Mouse (Mus musculus): ENCODE data around the gene Fezf2.
A peak's percentile ranks its signal among the peaks of the same experiment; 100 is the strongest.

Fezf2 gene

DNA sequence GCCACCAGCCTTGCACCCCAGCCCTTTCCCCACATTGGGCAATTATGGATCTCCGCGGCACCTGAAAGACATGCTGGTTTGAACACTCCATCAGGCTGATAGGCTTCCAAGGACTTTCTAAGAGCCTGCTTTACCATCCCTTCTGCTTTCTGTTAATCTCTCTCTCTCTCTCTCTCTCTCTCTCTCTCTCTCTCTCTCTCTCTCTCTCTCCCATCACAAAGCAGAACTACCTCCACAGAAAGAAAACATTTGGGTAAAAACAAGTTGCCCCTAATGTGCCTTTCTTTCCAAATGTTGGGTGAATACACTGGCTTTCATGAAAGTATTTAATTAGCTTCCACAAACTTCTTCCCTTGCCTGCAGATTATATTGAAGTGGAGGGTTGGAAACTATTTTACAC, at the start of gene Fezf2:
Gene Fezf2 (minus strand): TSS at position 101 of the 400 bp plus-strand sequence.
- DNase-seq: no peak

DNA sequence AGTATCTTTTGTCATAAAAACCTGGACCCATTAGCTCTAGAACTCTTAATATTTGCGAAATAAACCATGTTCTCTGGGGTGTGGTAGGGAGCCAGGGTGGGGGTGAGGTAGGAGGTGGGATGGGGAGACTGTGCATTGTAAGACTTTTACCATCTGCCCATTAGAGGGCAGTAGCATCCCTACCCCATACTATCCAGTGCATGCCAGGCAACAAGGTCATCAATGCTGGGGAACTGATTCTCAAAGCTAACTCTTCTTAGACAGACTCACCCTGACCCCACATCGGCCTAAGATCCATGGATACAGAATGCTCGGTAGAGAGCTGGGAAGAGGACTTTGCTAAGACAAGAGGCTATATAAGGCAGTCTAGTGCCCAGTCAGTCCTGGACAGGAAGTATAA, 49.6 kb upstream of the Fezf2 start:
- DNase-seq: no peak

DNA sequence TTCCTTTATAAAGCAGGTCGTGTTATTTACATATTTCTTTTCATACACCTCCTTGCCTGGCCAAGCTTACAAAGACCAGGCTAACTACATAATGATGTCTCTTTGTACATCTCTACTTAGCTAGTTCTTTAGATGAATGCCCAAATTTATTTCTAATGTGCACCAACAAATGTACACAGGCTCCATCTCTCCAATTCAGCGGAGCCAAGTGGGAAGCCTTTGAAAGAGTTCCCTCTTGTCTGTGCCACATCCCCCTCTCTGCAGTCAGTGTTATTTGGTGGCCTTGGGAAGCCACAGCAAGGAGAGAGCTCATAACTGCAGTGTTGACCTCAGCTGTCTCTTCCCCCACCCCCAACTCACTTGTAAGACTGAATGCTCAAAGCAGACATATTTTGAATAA, 46.3 kb upstream of the Fezf2 start:
- no peak for DNase-seq

DNA sequence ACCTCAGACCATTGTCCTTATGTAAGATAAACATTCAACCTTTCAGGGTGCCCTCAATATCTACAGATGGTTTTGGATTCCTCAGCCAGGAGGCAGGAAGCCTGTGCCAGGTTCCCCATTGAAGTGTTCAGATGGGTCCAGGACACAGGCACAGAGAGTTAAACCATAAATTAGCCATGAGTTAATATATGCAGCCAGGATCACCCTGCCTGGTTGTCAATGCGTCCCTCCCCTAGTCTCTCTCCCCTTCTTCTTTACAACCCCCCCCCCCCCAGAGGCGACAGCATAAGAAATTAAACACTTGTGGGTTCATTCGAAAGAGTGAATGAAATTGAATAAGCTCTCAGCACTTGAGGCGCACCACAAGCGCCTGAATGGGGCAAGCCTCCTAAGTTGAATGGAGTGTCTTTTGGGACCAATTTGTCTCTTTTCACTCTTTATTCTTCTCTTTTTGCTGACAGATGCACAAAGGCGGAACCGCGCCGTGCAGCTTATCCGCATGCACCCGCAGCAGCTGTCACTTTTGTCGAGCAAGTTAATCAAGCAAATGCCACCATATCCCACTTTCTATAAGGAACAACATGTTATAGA, 45.4 kb upstream of the Fezf2 start:
- DNase-seq: no peak

DNA sequence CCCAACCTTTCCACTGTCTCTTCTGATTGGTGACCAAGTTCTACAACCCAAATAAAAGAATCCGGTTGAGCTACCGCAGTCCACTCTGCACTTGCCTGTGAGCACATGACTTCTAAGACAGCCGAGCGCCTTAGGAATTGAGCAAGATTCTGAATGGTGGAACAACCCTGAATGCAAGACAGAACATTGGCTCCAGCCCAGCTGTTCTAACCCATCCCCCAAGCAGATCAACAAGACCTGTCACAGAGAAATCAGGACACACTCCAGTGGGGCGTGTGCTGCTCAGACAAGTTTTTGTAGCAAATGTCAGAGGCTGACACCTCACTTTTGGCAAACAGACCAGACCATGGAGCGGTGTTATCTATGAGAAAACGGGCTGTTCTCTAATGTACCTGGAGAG, 43.2 kb upstream of the Fezf2 start:
- DNase-seq: no peak

DNA sequence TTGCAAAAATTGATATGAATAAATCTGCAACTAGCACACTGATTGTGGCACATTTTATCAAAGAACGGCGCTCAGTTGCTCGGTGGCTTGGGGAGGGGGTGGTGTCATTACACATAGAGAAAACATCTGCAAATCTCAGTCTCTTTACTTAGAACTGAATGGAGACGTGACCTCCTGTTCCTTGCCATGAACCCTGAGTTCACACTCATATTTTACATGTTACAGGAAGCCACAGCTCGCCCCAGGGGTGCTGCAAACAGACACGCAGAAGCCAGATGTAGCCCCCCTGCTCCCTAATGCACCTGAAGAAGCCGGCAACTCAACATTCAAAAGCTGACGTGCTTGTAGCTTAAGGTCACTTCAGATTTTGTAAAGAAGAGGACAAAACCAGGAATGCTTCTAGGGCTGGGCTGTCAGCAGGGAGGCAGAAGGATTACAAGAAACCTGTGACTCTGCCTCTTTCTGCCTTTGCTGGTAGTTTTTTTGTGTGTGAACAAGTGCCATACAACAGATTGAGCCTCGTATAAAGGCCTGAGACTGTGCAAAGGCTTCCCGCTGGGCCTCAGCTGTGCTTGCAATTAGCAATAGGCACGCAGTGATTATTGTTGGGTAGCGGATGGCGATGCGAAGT, 40.9 kb upstream of the Fezf2 start:
- DNase-seq: no peak

DNA sequence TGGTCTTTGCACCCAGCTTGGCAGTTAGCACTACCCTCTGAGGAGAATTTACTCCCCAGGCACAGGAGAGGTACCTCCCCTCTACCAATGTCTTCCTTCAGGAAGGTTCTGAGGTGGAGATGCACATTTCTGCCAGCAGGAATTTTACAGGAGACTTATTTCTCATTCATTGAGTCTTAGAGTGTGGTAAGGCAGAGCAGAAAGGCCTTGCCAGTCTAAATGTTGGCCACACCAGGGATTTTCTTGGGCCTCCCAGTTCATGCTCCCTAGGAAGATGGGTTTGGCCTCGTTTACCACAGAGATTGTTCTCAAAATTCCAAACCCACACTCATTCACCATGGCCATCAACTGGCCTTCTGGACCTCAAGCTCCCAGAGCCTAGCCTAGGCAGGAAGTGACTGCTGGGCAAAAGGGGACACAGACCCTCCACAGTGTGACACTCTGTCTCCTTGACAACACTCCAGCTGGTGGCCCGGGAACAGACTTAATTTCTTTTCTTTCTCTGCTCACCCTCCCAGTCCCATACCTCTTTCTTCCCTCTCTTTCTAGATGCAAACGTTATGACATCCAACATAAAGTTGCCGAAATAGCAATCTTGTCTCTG, 40.3 kb upstream of the Fezf2 start:
- DNase-seq: no peak

DNA sequence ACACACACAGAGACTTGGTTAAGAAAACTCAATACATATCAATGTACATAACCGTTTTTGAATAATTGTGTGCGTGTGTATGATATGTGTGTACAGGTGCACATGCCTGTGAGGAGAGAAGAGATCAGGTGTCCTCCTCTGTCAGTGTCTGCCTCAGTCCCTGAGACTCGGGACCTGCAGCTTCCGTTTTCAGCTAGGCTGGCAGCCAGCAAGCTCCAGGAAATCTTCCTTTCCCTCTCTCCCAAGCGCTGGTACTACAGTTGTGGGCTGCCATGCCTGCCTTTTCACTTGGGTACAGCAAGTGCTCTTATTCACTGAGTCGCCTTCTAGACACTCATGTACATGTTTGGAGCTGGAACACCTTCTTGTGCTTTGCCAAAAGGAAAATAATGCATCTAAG, 39.2 kb upstream of the Fezf2 start:
- no peak for DNase-seq

DNA sequence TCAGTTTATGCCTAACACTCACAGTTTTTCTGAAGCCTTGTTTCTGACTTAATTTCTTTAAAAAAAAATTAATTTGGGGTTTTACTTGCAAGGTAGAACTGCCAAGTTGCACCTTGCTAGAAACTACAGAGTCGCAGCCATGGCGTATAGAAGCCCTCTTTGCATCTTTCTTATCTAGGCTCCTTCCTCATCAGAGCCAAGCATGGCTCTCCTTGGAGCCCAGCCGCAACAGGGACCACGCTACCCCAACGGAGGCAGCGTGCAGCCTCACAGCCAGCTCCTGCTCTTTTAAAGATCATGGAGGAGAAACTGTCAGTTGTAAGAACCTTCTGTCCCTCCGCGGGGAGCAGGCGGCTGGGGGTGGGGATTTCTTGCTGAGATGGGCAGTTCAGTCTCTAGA, 29.9 kb upstream of the Fezf2 start:
- DNase-seq: no peak

DNA sequence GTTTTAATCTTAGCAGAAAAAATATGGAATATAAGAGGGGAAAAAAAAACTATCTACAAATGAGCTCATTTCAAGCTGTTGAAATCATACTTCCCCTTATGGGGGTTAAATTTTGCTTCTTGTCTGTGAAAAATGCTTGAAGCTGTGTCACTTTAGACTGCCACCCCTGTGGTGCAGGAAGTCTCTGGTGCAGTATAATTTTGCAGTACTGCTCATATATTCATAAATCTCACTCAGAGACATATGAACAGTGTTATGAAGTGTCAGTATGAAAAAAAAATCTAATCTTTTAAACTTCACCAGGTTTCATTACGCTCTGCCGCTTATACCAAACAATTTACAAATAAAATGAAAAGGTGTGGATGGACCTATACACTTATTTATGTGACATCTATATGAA, 29.3 kb upstream of the Fezf2 start:
- no peak for DNase-seq

DNA sequence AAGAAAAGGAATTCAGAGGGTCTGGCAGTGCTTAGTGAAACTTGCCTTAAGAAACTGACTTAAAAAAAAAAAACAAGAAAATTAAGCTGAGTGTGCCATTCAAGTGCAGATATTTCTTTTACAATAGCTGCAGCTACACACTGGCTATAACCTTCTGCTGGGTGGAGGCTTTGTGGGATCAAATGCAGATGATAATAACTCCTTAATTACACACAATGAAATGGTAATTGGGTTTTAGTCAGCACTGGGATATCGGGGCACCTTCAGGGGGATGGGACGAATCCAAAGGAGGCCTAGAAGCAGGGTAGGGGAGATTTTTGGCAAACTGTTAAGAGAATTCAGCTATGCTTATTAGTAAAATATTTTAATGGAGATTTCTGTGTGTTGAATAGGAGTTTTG, 27.5 kb upstream of the Fezf2 start:
- DNase-seq: no peak

DNA sequence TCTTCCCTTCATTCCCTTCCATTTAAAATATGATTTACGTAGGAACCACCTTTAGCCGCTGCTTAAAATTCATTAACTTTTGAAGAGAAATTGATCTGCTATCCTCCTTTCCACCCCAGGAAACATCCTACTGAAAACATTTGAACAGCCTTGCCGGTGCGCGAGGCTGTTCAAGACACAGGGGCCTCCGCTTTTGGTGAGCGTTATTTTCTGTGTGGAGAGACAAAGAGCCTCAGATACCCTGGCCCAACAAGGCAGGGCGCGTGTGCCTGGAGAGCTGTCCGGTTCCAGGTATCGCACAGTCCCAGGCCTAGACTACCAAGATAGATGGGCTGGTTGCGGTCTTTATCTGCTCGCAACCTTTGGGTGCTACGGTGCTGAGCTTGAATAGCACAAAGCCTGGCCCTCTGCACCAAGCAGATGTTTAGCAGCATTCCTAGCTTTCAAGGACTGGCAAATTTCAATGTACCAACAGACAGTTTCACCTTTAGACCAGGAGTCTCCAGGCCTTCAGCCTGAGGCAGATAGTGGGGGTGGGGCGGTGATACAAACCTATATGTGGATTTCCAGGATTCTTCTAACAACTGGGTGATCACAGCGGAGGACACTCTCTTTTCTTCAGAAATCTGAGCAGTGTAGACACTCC, 2.4 kb upstream of the Fezf2 start:
- DNase-seq: no peak

DNA sequence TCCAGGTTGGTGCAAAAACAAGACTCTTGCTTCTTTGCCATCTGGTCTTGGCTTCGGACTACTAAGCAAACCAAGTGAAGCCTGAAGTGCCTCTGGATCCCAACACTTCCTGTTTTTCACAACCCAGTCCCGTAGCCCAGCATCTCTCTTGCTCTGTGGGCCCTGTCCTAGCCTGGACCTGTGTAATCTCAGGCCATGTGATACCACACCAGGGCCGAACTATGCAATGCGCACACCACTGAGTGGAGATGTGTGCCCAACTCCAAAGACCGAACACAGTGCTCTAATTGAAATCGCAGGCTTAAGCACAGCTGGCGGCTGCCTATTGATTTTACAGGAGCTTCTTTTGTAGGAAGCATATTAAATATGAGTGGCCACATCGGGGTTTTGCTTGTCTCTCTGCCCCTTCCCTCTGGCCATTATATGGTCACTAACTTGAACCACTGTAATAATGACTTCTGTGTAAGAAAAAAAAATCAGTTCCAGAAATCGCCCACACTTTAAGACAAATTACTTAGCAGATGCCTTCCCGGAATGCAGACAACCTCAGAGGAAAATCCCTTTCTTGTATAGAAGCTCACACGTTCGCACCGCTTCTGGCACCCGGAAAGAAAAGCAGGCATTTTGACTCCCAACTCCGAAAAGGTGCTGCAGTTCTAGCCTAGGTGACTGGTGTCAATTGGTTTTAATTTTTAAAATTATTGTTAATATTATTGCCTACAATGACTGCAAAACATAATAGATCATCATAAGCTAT, 1.5 kb upstream of the Fezf2 start:
- DNase-seq: no peak

DNA sequence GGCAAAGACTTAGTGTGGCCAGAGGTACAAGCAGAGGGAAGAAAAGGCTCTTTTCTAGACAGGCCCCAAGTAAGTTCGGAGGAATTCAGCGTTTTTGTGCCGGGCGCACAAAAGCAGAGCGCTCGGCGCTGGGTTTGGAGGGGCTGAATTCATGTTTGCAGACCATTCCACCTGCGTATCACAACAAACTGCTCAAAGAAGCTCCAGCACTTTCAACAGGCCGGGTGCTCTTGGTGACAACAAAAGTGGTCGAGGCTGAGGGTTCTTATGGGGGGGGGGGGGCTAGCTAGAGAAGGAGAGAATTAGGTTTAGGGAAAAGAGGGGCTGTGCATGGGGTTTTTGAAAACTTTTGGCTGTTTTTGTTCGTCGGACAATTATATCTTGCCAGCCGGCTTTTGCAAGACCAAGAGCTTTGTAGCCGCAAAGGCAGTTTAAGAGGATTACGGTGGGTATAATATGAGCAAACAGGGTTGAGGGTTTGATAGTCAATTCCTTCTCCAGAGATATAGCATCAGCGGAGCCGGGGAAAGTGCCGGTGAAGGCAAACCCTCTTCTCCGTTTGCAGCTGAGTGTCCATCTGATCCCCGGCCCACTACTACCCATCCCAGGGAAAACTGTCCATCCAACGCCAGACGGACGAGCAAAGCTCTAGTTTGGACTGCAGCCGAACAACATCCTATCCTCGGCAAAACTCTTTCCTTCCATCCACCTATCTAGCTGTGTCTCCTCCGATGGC, 956 bp downstream of the Fezf2 start:
- DNase-seq: no peak

DNA sequence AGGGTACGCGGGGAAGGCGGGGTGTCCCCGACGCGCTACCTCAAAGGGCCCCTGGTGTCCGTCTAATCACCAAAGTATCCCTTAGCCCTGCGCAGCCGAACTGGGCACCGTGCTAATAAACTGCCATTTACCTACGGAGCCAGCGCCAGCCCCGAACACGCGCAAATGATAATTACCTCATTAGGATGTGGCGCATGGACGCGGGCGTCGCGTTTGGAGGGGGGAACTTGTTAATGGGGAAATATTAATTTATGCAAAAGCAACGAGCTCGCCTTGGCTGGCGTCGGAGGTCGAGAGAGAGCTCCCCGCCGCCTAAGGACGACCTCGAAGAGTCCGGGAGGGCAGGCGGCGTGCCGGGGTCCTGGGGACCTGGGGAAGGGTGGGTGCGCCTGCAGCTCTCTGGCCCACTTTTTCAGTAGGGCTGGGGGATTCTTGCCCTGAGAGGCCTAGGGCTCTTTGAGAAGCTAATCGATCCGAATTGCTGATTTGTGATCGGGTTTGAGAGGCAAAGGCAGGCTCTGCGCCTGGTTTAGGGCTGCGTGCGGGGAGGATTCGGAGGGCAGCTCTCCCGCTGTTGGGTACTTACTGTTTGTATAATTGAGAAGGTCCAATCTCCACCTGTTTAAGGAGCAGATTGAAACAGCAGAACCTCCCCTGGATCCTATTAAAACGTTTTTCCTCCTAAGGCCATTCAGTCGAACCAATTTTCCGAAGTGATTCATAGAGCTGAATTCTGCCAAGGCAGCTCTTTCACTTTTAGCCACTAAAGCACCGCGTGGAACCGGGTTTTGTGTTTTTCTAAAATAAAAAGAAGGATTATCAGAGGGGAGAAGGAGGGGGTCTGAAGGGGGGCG, 1.8 kb downstream of the Fezf2 start:
- no peak for DNase-seq

DNA sequence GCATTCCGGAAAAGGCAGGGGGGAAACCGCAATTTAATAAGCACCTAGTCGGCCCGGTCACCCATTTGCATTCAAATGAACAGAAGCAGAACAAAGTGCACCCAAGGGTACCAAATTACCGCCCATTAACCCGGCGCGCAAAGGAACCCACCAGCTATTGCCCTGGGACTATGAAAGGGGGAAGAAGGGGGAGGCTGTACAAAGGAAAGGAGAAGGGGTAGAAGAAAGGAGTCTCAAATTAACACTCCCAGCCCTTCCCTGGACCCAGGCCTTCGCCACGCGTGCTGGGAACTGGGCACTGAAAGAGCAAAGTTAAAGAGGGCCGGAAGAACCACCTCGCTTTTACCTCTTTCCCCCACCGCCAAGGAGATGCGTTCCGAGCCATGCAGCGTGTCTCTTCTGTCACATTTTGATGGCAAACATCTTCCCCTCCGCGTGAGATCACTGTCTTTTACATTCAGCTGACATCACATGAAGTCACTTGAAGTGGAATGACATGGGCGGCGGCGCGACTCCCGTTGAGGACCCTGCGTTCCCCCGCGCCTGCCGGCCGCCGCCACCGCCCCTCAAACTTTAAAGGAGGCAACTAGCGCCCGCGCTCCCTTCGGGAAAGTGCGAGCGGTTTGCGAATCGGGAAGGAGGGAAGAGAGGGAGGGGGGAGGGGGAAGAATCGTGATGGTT, 2.6 kb downstream of the Fezf2 start:
- DNase-seq: no peak

DNA sequence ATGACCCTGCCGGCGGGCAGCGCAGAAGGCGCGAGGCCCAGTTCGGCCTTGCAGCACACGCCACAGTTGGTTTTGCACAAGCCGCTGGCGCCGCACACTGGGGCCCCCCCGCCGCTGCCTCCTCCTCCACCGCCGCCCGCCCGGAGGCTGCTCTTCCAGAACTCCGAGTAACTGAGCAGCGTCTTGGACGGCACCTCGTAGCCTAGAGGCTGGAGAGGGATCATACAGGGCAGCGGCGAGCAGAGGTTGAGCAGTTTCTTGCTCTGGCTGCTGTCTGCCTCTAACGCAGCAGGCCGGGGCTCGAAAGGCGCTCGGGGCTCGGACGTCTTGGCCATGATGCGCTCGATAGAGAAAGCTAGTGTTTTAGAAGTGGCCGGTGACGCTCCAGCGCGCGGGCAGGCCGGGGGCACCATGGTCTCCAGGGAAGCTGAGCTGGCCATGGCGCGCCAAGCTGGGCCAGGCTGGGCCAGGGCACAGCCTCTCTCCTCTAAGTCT, 3.2 kb downstream of the Fezf2 start:
- DNase-seq: no peak

DNA sequence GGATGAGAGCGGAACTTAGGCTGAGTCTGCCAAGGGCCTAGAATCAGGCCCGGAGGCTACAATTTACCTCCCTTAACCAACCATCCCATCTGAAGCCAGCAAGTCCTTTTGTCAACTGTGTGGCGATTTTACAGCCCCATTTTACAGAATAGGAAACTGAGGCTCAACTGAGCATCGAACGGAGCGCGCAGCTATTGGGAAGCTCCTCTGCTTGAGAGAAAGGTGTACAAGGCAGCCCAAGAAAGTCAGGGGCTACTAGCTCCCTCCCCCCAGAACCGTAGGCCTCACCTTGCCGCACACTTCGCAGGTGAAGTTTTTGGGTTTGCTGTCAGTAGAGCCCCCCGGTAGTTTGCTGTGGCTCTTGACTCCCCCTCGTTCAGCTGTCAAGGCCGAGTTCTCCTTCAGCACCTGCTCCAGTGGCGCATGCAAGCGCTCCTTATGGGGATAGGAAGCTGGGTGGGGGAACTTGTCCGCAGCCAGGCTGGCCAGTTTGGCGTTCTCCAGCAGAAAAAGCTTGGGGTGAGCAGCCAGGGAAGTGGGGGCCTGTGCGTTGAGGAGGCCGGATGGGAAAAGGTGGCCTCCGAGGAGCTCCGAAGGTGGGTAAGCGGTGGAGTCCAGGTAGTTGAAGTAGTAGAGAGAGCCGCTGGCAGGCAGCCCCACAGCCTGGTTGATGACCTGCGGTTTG, 3.8 kb downstream of the Fezf2 start:
- peak; percentile 52 for DNase-seq

DNA sequence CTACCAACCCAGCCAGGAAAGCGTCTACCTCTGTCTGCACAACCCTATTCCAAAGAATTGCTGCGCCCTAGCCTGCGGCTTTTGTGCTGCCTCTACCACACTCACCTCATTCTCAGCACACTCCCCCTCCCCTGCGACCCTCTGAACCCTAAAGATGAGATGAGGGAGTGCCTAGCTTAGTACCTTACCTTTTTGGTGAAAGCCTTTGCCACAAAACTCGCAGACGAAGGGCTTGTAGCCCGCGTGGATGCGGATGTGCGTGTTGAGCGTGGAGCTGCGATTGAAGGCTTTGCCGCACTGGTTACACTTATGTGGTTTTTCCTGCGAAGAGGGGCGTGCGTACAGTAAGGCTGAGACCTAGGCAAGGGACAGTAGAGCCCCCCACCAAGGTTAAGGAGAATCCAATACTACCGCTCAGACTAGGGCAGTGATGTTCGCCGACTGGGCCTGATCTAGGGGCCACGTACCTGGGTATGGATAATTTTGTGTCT, 4.5 kb downstream of the Fezf2 start:
- no peak for DNase-seq

DNA sequence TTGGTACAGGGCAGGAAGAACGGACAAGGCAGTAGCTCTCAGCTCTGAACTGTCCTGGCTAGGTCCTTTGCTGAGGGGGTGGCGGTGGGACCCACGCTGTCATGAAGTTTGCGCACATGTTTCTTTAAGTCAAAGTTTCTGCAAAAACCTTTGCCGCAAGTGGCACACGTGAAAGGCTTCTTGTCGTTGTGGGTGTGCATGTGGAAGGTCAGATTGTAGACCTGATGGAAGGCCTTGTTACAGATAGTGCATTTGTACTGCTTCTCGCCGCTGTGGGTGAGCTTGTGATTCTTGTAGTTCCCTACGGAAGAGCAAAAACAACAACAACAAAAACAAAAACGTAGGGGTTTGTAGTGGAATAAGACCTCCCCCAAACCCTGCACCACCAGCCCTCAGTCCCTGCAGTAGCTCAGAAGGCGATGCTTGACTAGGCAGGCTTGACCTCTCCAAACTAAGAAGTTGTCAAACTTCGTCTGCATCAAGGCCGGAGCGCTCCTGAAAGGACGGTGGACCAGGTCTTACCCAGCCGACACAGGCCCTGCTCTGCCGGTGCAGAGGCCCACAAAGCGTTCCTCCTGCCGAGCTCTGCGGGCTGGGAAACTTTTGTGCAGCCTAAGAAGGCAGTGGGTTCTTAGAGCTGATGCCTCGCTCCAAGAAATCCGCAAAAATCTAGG, 5.4 kb downstream of the Fezf2 start:
- DNase-seq: no peak

Measured in kidney, adult 9 months (tissue).